Mouse (Mus musculus) heart, adult 2 months (tissue): Measurements from ENCODE around the gene Naa15.

Source experiments
- CTCF ChIP-seq: fragments of 200-600 bp; IDR thresholded peaks from 2 replicates; pipeline ENCODE4 v1.8.1; 2022; ENCODE audit warnings: antibody characterized with exemption, mild to moderate bottlenecking, moderate library complexity
- EP300 ChIP-seq: fragments of 200-500 bp; IDR thresholded peaks from 2 replicates; pipeline ENCODE4 v1.6.1; 2011; ENCODE audit warnings: low read depth, low read length, control low read depth; ENCODE audit not compliant: insufficient read depth
- POLR2A ChIP-seq: fragments of 200-500 bp; IDR thresholded peaks from 2 replicates; pipeline ENCODE4 v1.6.1; 2011; ENCODE audit warnings: mild to moderate bottlenecking, low read depth, low read length, control low read depth; ENCODE audit not compliant: insufficient read depth

GRCm38 (mm10) chr3:51412457-51412856 lies 2.5 kb upstream of the Naa15 start:
- no peak for TF ChIP-seq POLR2A
- no peak for TF ChIP-seq CTCF
- TF ChIP-seq EP300: no peak
